Mouse (Mus musculus) kidney, adult 2 months (tissue): ENCODE results near the gene Fkbp10.

Experiments
- CTCF ChIP-seq: fragments of 200-500 bp; conservative IDR thresholded peaks from 2 replicates; pipeline ENCODE4 v1.5.1; 2011; ENCODE audit warnings: low read depth, mild to moderate bottlenecking, control low read depth, low read length, moderate library complexity, mixed read lengths; ENCODE audit not compliant: insufficient read depth, insufficient read length
- POLR2A ChIP-seq: fragments of 200-500 bp; IDR thresholded peaks from one replicate; pipeline ENCODE4 v1.6.1; 2011; ENCODE audit warnings: low read depth, low read length, control low read depth

GRCm38 (mm10) chr11:100395200-100395599 lies 20.3 kb upstream of the Fkbp10 start:
- TF ChIP-seq POLR2A (no peak), CTCF (no peak)
